Mouse (Mus musculus): ENCODE measurements at regions not wholly inside any gene's neighbourhood (a gene's known extent, or its start where the extent isn't known, plus 50 kb on each side); places are given as distances from the start of the nearest gene placed in this dataset.

DNA sequence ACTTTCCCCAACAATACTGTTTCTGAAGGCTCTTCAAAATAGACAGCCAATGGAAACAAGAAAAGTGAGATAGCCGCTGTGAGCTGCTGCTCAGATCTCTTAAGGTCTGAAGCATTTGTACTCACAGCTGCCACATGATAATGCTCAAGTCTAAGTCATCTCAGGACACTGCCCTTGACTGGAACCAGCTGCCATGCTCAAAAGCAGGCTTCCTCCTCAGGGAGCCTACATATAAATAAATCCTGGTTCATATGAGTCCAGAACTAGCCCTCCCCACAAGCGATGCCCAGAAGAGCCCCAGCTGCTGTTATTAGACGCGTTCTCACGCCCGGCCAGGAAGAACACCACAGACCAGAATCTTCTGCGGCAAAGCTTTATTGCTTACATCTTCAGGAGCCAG is 304.9 kb upstream of the Negr1 start:
- DNase-seq (ENCODE audit: low read depth) = no peak

DNA sequence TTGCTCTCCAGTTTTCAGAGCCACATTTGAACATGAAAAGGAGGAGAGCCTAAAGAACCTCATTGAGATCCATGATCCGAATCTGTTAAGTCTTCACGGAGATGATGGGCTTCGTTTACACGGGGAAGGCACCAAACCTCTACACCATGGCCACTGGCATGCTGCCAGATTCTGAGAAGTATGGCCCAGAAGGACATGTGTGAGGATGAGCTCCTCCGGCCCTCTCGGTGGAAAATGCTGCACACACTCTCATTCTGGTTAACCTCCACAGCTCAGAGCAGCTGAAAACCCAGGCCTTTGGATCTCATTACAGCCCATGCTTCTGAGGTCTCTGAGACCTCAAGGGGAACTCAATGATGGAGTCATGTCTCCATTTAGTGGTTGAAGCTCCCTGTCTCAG is 296.9 kb upstream of the Negr1 start:
- DNase-seq (ENCODE audit: low read depth) = no peak

DNA sequence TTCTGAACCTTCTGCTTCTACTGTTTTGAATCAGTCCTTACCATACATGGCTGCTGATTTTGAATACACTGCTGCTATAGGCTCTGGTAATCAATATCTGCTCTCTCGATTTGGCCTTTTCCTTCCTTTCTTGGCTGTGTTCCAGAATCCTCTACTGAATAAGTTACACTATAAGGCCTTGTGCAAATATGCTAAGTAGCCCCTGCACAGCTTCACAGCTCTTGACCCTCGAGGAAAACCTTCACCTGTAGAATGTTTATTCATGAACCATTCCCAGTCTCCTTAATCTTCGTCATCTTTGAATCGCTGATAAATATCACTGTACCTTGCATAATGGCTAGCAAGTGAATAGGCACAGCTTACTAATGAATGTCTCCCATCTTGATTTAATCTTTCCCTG is 293.9 kb upstream of the Negr1 start:
- DNase-seq (ENCODE audit: low read depth) = no peak

DNA sequence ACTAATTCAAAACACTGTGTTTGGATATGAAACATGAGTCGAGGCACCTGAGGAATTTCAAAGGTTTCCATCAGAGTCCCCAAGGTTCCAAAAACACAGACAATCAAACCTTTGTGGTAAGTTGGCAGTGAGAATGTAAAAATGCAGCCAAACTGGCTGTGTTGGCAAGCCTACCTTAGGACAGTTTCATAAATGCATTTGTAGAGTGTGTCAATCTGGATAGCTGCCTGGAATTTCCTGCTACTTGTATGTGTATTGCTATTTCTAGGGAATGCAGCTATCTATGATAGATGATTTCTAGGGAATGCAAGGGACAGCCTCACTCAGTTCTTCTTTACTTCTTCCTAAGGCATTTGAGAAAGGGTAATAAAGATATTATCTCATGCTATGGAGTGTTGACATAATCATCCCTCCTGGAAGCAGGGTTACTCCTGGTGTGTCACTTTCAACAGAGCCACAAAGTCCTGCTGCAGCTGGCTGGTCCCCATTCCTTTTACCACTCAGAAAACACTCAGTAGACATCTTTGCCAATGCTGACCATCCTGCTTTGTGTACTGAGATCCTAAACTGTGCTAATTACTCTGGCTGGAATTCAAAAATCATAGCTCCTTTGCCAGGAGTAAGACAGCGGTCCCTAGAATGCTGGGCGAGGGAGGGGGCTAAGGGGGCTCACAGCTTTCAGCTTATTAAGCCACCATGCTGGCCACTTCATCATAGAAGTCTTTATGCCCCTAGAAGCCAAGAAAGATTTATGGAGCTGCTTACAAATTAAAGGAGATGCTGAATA is 261.4 kb upstream of the Negr1 start:
- no peak for DNase-seq (ENCODE audit: low read depth)

DNA sequence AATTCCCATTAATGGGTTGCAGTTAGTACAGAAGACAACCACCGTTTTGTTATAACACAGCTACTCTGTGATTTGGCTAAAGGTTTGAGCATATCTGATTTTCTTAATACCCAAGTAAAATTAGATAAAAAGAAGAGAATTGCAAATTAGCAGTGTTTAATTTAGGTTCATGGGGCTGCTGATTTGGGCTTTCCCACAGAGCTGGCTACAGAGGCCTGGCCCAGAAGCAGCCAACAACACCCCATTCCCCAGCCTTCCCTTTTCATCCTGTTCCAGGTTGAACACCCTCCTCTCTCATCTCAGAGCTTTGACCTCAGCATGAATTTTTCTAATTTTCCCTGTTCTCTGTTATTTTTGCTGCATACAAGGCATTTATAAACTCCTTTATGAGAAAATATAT is 260.3 kb upstream of the Negr1 start:
- DNase-seq (ENCODE audit: low read depth) = no peak

DNA sequence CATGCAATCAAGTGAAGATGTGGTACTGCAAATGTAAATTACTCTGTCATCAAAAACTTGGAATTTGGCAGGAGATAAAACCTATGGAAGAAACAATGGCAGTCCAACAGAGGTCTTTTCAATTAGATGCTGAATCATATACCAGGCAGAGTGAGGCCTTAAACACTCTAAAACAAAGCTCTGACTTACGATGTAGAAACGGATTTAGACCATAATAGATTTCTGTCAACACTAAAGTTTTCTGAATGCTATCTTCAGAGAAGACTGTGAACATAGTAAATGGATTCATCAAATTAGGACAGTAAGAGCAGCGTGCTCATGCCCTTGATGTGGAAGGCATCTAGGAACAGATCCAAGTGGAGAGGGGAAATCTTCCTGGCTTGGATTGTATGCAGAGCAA is 259.8 kb upstream of the Negr1 start:
- no peak for DNase-seq (ENCODE audit: low read depth)

DNA sequence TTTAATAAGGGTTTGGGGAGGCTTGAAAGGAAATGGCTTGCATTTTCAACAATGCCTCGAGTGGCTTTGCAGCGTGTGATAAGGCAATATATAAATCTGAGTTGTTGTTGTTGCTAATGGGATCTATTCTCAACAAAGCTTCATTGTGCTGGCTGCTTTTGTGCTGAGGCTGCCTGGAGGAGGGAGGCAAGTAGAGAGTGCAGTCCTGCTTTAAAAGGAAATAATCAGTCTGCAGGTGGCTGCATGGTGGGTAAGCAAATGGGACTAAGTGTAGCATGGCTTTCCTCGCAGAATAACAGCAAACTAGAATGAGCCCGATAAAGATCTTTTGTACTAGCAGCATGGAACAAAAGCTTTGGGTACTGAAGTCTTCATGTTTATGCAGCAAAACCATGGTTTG is 257.4 kb upstream of the Negr1 start:
- DNase-seq (ENCODE audit: low read depth) = no peak

DNA sequence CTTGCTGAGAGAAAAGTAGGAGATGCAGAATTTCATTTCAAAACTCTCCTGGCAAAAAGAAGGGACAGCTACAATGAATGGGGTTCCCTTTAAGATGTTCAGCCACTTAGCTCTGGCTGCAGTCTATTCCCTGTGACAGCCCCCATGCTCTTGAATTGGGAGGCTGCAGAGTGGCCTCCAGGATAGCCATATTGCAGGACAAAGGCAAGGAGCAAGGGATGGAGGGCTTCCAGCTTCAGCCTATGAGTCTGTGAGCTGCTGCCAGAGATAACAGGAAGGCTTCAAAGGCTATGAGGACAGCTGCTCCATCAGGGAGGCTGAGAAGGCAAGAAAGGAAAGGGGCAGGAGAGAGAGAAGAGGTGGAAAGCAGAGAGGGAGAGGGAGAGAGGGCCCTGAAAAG is 256.5 kb upstream of the Negr1 start:
- DNase-seq (ENCODE audit: low read depth) = no peak

DNA sequence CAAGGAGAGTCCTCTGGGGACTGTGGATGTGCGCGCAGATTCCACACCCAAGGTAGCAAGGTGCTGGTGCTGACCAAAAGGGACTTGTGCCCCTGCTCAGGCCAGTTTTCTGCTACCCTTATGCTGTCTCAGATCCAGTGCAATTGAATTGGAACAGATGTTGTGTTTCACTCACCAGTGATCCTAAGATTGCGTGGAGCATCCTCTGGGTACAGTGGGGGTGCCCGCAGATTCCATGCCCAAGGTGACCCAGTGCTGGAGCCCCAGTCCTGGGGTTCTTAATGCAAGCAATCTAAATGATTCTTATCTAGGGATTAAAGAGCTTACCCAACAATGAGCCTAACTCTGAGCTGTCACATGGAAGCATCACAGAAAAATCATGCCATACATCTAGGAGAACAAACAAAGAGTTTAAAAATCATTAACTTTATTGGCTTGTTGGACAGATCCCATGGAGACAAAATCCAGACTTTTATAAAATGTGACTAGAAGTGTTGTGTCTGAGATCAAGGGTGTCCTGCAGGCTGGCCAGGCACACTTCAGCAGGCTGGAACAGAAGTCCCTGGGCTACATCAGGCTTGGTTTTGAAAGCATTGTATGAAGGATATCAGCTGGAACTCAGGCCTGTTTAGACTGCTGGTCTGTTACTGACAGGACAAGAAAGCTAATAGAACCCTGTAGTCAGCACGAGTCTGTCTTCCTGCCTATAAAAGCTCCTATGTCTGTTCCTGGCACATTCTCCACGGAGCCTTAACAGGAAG is 226.4 kb upstream of the Negr1 start:
- DNase-seq (ENCODE audit: low read depth) = no peak

DNA sequence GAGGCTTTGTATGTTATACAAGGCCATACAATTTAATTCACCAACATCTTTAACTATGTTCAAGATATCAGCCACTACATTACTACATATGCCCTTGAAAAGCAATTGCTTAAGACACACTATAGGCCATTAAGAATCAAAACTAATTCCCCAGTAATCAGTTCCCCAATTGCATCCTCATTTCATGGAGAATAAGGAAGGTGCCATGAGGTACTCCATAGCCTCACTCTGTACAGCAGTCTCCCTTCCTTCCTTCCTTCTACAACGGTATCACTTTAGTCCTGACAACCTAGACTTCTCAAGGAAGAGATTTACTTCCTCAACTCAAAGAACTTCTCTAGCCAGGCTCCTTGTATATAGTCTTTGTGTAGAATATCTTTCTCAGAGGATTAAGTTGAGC is 220.1 kb upstream of the Negr1 start:
- DNase-seq (ENCODE audit: low read depth) = no peak

DNA sequence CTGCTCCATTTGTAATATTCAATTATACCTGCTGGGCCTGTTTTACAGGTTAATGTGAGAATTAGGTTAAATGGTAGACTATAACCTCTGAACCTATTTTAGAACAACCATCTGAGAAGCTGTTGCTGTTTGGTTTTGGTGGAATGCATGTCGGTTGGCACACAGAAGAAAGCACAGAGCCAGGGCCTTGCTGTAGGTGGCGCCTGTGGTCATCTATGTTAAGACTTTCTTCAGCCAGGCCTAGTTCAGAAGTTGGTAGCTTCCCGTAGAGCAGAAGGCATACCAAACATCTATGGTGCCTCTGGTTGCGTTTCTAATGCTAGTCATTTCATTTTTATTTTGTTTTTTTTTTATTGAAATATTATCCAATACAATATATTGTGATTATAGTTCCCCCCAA is 209.9 kb upstream of the Negr1 start:
- no peak for DNase-seq (ENCODE audit: low read depth)

DNA sequence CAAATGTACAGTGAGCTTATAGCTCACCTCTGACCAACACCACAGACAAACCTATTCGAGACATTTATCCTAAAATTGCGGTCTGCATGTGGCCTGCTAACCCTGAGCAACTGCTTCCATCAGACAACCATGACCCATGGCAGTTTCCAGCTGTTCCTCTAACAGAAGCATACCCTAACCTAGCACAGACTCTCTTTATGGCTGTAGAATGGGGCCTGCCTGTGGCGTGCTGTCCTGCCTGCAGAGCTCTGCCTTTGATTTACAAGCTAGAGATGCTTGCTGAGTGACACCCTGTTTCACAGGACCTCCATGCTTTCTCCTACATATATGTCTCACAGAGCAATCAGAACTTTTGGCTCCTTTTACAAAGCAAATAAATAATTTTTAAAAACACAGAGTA is 208.2 kb upstream of the Negr1 start:
- no peak for DNase-seq (ENCODE audit: low read depth)

DNA sequence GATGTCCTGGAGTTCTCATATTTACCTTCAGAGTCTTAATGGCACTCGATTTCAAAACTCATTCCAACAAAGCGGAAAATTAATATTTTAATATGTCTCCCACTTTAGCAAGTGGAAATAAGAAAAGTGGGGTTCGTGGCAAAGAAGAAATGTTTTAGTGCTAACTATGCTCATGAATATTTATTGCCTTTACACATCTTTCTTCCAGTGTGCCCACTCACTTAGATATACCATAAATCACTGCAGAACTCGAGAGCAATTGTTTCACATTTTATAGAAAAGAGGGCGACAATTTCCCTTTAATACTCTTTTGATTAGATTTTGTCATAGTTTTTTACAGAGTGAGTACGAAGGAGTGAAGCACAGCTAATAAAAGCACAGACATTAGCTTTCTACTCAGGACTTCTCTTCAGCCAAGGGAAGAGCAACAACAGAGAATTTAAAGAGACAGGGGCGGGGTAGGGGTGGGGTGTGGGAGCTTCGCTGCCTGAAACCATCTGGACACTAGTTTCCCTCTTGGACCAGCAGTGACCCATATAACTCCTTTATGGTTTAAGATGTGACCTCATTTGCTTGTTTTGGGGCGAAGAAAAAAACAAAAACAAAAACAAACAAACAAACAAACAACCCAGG is 207.6 kb upstream of the Negr1 start:
- no peak for DNase-seq (ENCODE audit: low read depth)

DNA sequence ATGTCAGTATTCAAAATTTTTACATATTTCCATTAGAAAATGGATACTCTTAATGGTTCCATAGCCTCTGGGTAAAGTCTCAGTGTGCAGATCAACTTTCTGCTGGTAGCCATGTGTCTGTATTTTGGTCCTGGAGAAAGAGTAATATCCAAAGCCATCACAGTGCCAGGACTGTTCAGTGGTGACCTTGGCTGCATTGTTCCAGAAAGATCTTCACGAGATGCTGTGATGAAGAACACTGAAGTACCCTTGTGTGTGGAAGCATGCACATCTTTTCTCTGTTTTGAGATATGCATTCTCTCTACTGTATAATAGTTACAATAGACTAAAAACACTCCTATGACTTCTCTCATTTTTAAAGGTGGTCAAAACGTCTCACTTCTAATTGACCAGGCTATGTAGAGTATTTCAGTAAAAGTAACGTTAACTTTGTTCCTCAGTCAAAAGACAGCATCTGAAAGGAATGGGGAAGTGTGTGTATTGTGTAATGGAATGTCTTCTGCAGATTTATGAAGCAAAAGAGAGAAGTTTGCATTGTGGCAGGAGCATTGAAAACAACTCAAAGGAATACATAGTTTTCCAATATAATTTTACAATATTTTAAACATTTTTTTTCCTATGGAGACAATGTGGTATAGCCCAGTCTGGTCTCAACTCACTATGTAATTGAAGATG is 192.8 kb upstream of the Negr1 start:
- no peak for DNase-seq (ENCODE audit: low read depth)

DNA sequence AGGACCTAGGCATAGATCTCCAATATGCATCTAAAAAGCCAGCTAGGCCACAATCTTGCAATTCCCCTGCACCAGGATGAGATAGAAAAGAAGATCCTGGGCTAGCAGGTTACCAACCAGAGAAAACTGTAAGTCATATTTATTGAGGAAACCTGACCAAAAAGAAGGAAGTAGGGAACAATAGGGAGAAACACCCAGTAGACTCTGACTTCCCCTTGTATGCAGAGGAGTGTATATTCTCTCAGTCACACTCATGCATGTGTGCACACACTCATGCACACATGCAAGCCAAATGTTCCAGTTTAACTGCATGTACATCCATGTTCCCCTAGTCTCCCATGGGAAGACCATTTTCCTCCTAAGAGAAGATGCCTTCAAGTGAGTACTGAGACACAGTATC is 184.9 kb upstream of the Negr1 start:
- DNase-seq (ENCODE audit: low read depth) = no peak

DNA sequence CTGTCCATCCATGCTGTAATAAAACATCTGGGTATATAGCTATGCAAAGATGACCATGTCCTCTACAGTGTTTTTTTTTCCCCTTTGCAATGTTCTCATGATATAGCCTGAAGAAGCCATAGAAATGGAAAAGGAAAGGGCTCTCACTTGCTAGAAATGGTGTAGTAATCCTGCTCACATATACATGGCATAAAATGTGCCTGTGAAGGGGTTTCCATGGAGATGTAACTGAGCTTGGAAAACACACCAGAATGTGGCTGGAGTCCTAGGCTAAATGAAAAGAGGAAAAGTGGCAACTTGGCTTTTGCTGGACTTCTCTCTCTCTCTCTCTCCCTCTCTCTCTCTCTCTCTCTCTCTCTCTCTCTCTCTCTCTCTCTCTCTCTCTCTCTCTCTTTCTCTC is 178.7 kb upstream of the Negr1 start:
- DNase-seq (ENCODE audit: low read depth) = no peak

DNA sequence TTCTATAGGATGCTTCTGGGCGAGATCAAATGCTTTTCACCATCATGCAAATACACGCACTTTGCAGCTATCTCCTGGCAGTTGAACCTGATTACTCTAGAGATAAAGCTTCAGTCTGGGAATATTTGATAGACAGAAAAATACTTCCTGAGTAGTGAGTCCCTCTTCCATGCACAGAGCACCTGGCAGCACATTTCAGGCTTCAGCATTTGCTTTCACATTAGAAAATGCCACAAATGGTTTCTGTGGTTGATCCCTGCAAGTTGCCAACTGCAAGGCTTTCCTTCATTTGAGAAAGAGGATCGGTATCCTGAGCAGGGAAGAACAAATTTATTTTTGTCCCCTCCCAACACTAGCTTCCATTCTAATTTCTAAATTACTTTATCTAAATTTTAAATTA is 155.5 kb upstream of the Negr1 start:
- no peak for DNase-seq (ENCODE audit: low read depth)

DNA sequence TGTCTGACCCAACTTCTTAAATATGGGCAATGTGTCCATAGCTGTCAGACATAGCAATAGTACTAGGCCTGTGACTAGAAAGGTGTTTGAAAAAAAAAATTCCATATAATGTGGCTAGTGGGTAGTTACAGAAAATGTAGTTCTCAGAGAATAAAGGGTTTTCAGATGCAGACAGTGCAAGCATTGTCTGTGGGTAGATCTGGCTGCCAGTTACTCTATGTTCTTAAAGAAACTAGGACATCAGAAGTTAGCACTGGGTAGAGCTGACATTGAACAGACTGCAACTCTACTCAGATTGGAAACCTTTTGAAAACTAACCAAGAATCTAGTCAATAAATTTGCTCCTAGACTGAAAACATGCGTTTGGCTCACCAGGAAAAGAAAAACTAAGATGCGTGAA is 154.5 kb upstream of the Negr1 start:
- DNase-seq (ENCODE audit: low read depth) = no peak

DNA sequence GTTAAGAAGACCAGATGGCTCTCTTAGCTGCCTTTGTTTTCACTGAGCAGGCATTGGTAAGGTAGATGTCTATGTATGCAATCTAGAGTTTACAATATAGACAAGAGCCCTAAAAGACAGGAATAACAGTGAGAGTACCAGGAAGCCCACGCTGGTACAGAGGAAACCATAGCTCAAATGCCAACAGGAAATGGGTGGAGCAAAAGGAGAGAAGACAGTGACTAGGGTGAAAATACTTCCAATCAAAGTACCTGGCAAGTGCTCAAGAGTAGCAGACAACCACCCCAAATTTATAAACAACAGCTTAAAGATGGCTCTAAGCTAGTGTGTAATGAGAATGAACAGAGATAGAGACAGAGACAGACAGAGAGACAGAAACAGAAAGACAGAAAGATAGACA is 151.5 kb upstream of the Negr1 start:
- DNase-seq (ENCODE audit: low read depth) = no peak

DNA sequence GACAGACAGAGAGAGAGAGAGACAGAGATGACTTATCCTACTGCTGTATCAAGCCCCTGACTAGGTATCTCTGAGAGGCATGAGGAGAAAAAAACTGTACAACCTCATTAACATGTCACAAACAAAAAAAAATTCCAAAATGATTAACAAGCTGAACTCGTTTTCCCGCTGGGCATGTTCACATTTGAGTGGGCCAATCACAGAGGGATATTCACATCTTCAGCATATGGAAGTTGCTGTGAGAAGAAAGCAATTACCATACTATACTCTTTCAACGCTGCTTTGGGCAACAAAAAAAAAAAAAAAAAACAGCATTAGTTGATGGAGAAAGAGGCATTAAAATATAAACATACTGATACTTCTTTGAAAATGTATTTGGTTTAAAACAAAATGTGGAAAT is 148.8 kb upstream of the Negr1 start:
- DNase-seq (ENCODE audit: low read depth) = no peak

DNA sequence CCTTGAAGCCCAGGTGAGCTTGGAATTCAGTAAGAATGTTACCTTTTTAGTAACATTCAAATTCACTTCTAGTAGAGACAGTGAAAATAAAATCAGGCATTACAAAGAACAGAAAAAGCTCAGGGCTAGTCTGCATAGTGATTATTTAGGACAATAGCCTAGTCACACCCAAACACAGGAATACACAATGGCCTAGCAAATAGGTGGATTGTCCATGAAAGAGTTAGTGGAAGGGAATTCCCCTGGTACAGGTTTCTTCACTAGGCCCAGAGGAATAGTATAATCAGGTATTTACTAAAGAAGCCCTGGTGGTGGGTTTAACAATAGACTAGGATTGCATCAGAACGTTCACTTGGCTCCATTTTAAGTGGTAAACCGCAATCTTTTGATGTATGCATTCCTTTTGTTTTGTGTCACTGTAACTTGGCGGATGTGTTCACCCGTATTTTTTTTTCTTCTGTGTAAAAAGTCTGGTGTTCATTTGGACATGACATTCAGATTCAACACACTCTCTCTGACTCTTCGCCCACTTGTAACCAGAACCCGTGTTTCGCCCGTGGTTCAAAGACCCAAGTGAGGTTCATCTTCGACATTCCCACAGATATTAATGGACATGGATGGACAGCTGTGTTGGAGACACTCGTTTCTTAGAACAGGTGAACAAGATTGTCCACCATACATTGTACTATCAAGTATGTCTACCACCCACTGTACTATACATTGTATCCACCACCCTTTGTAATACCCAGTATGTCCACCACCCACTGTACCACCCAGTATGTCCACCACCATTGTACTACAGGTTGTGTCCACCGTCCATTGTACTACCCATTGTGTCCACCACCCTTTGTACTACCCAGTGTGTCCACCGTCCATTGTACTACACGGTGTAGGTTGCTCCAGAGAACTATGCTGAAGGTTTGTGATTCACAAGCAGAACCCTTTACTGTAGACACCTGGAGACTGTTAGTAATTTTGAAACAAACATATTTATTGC is 146.9 kb upstream of the Negr1 start:
- DNase-seq (ENCODE audit: low read depth) = no peak

DNA sequence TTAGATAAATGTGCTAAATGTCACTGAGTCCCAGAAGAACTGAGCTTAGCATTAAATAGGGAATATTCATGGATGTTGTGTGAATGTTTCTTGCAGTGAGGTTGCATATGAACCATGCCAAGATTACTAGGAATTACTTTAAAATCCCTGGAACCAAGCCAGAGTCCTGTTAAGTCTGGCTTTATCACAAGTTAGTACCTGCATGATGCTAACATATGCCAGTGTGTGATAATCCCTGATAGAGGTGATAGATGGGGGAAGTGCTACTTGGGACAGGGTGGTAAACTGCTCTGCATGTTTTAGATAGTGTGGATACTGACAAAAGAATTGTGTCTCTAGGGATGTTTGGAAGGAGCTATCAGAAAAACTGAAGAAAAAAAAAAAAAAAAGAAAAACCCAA is 143.5 kb upstream of the Negr1 start:
- DNase-seq (ENCODE audit: low read depth) = no peak
